Mouse (Mus musculus): ENCODE measurements around the gene Tmub1. TPM values are rescaled to one million over a fixed set of nuclear protein-coding genes. Genes with fewer than 3 reads are reported as not detected.

Tmub1 gene
- polyA plus RNA-seq, 1 experiment from 2014 or later = 18.9 TPM

DNA sequence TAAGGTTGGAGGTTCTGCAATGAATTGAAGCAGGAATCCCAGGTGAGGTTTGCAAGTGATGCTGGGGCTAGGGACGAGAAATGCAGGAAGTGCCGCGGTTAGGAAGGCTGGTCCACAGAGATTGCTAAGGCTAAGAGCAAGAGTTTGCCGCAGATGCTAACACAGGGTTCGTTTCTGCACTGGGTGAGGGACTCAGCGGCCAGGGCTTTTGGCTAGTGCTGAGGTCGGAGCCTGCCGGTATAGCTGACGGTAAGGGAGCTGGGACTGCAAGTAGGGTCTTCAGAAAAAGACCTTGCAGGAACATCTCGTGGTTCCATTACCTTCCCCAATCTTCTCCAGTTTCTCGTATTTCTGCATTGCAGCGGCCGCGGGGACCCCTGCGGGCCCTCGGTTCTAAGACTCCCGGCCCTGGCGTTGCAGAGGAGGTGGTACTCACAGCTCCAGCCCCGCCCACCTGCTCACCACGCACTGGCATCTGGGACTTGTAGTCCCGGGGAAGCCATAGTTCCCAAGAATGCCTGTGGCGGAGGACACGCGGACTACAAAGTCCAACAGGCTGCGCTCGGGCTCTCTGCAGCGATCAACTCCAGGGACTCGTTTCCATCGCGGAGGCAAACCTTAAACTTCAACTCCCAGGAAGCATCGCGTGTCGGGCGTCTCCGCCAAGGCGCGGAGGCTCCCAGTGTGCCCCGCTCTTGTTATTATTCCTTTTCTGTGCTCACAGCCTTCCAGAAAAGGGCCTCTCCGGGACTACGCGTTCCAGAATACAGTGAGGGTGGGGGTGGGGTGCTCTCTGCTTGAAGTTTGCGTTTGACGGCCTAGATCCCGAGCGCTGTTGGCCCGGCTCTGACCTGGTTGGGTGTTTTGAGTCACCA lies 24.3 kb downstream of the Tmub1 start, which contains the start of the genes Cdk5 and Slc4a2:
Gene Cdk5, minus strand, starts transcription at position 402 of the 875 bp plus-strand sequence.
Gene Slc4a2, plus strand, starts transcription at position 709 of the 875 bp plus-strand sequence.
- Histone ChIP-seq H3K4me3 (peak within 1 kb of the TSS; percentile 76), H3K27ac (ENCODE audit: poor library complexity, severe bottlenecking) (peak within 1 kb of the TSS; percentile 97), H3K9me3 (replicated peaks) (no peaks in the 10 kb centered on the region), H3K9ac (peak within 1 kb of the TSS; percentile 85), H3K27me3 (replicated peaks) (no peaks in the 10 kb centered on the region), H3K4me1 (replicated peaks) (peaks cover 42% of the 10 kb centered on the region), H3K4me2 (peak within 1 kb of the TSS; percentile 80), H3K36me3 (peaks cover 21% of the 10 kb centered on the region)
- peak; percentile 93 for ATAC-seq (ENCODE audit: insufficient number of reproducible peaks, low FRiP score)
- WGBS = under 1% methylated on average over 46 of the region's 46 CpGs

DNA sequence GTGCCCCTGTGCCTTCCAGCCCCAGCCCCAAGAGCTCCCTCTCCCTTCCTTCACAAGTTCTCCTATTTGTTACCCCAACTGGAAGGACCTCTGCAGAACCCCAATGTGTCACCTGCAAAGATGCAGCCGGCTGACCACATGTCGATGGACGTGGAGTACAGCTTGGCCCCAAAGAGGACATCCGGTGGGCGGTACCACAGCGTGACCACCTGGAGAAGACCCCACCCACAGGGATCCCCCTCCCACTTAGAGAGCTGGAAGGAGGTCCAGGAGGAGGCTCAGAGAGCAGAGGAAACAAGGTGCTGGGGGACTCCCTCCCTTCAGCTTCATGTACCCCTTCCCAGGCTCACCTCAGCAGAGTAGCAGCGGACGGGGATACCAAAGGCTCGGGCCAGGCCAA lies 27.3 kb downstream of the Tmub1 start:
- no peak overlapping the region for H3K27ac ChIP-seq (ENCODE audit: poor library complexity, severe bottlenecking)
- 89% methylated on average over 9 of the region's 9 CpGs for WGBS

DNA sequence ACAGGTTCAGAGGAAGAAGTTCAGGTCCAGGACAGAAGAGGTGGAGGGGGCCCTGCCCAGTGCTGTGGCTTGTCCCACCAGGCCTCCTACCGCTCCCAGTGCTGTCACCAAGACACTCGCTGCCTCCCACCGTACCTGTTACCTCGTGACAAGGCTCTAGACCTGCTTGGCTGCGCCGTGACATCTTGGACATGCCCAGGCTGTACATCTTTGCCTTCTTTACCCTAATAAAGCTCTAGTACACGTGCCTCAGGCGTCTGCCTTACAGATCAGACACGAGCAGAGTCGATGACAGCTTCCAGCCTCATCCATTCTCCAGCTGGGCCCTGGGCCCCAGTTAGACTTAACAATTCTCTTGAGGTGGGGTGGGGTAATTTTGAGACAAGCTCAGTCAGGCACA lies 30.1 kb downstream of the Tmub1 start:
- H3K4me3 ChIP-seq = no peak overlapping the region
- peaks cover 25% of the 10 kb centered on the region for H3K27me3 ChIP-seq (replicated peaks)
- ATAC-seq (ENCODE audit: insufficient number of reproducible peaks, low FRiP score) = no peak
- WGBS = 78% methylated on average over 10 of the region's 10 CpGs
- H3K9ac ChIP-seq = no peak overlapping the region
- no peak overlapping the region for H3K4me2 ChIP-seq
- H3K4me1 ChIP-seq (replicated peaks) = peaks cover 15% of the 10 kb centered on the region
- H3K9me3 ChIP-seq (replicated peaks) = no peaks in the 10 kb centered on the region
- peaks cover 21% of the 10 kb centered on the region for H3K36me3 ChIP-seq
- no peak overlapping the region for H3K27ac ChIP-seq (ENCODE audit: poor library complexity, severe bottlenecking)

More for the DNA sequence above, 27.3 kb downstream of the Tmub1 start:
- Histone ChIP-seq H3K4me2 (no peak overlapping the region), H3K27me3 (replicated peaks) (peaks cover 8% of the 10 kb centered on the region; the same call in 1 of the 2 replicates), H3K9me3 (replicated peaks) (no peaks in the 10 kb centered on the region), H3K36me3 (peaks cover 21% of the 10 kb centered on the region), H3K4me3 (no peak overlapping the region), H3K9ac (no peak overlapping the region), H3K4me1 (replicated peaks) (peaks cover 27% of the 10 kb centered on the region)
- no peak for ATAC-seq (ENCODE audit: insufficient number of reproducible peaks, low FRiP score)

DNA sequence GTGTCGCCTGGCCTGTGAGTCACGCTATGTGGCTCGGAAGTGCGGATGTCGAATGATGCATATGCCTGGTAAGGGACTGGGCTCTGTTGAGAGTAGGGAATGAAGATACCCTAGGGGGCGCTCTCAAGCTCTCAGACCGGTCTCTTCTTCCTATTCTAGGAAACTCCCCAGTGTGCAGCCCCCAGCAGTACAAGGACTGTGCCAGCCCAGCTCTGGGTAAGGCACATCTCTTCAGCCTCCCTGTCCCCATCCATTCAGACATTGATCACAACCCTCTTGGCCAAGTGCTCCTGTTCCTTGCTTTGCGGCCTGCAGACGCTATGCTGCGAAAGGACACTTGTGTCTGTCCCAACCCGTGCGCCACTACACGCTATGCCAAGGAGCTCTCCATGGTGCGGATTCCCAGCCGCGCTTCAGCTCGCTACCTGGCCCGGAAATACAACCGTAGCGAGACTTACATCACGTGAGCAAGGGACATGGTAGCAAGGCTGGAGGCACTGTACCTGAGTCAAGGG lies 31.4 kb downstream of the Tmub1 start:
- Histone ChIP-seq H3K27me3 (replicated peaks) (peaks cover 25% of the 10 kb centered on the region), H3K4me1 (replicated peaks) (peaks cover 13% of the 10 kb centered on the region), H3K9ac (0 out of 2 replicates have a peak overlapping the region, but pooled peaks have one; percentile 24), H3K9me3 (replicated peaks) (no peaks in the 10 kb centered on the region), H3K36me3 (peaks cover 21% of the 10 kb centered on the region), H3K4me2 (peak overlapping the region; percentile 45; the same call in 1 of the 2 replicates), H3K27ac (ENCODE audit: poor library complexity, severe bottlenecking) (no peak overlapping the region), H3K4me3 (no peak overlapping the region)
- 2% methylated on average over 21 of the region's 21 CpGs for WGBS
- ATAC-seq (ENCODE audit: insufficient number of reproducible peaks, low FRiP score) = peak; percentile 55

DNA sequence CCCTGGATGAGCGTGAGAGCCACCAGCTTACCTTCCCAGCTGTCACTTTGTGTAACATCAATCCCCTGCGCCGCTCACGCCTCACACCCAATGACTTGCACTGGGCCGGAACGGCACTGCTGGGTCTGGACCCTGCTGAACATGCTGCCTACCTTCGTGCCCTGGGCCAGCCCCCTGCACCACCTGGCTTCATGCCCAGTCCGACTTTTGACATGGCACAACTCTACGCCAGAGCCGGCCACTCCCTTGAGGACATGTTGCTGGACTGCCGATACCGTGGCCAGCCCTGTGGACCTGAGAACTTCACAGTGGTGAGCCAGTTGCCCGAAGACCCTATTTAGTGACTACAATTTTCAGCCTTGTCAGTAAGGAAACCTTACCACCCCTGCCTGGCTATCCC lies 33.7 kb downstream of the Tmub1 start:
- no peak overlapping the region for H3K9ac ChIP-seq
- peaks cover 13% of the 10 kb centered on the region for H3K4me1 ChIP-seq (replicated peaks)
- 79% methylated on average over 13 of the region's 13 CpGs for WGBS
- H3K4me3 ChIP-seq = no peak overlapping the region
- ATAC-seq (ENCODE audit: insufficient number of reproducible peaks, low FRiP score) = no peak
- H3K4me2 ChIP-seq = no peak overlapping the region
- H3K9me3 ChIP-seq (replicated peaks) = no peaks in the 10 kb centered on the region
- H3K27me3 ChIP-seq (replicated peaks) = peaks cover 25% of the 10 kb centered on the region
- no peak overlapping the region for H3K27ac ChIP-seq (ENCODE audit: poor library complexity, severe bottlenecking)
- peaks cover 6% of the 10 kb centered on the region for H3K36me3 ChIP-seq

DNA sequence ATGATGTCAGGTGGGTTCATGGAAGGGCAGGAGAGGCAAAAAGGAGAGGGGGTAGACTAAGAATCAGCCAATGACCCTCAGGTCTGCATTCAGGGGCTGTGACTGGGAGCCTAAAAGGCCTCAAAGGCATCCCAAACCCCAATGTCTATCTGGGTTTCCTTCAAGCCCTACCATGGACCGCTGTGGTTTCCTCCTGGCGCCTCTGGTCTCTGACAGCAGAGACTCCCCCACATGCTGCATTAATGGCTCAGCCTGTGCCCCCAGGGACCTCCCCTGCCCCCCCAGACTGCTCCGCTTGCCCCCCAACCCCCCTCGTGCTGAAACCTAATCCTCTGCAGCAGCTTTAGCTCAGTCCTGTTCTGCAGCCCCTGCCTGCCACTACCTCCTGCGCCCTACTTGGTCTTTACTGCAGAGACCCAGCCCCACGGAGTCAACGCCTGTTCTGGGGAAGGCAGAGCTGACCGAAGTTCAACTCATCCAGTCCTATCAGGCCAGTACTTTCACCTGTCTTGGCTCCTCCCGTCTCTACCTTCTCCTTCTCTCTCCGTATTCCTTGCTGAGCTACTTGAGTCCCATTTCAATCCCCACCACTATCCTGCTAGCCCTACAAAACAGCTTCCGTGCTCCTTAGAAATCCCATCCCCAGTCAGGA lies 34.5 kb downstream of the Tmub1 start, which contains the start of gene Asic3:
Gene Asic3, plus strand, starts transcription at position 351 of the 652 bp plus-strand sequence.
- peaks cover 25% of the 10 kb centered on the region for H3K27me3 ChIP-seq (replicated peaks)
- H3K4me1 ChIP-seq (replicated peaks) = peaks cover 13% of the 10 kb centered on the region
- H3K36me3 ChIP-seq = peaks cover 12% of the 10 kb centered on the region
- H3K9ac ChIP-seq = no peak within 1 kb of the TSS
- H3K9me3 ChIP-seq (replicated peaks) = no peaks in the 10 kb centered on the region
- 39% methylated on average over 11 of the region's 11 CpGs for WGBS
- ATAC-seq (ENCODE audit: insufficient number of reproducible peaks, low FRiP score) = no peak
- no peak within 1 kb of the TSS for H3K4me3 ChIP-seq
- no peak within 1 kb of the TSS for H3K27ac ChIP-seq (ENCODE audit: poor library complexity, severe bottlenecking)
- H3K4me2 ChIP-seq = no peak within 1 kb of the TSS

DNA sequence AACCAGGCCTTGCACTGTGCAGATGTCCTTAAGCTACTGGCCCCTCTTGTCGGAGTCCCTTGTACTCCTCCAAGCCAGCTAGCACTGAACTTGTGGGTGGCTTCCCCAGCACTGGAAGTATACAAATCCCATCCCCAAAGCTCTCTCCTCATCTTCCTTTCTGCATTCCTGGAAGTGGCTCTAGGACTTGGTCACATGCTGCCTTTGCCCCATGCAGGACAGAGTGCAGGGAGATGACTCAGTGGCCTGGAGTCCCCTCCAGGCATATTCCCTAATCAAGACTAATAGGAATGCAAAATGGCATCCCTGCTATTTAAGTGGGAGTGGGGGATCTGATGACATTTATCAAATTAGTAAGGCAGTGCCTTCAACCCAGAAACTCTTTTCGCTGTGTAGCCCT lies 35.6 kb downstream of the Tmub1 start:
- Histone ChIP-seq H3K36me3 (peaks cover 23% of the 10 kb centered on the region), H3K9ac (no peak overlapping the region), H3K4me1 (replicated peaks) (peaks cover 13% of the 10 kb centered on the region), H3K27me3 (replicated peaks) (peaks cover 23% of the 10 kb centered on the region), H3K4me2 (no peak overlapping the region), H3K9me3 (replicated peaks) (no peaks in the 10 kb centered on the region), H3K4me3 (no peak overlapping the region), H3K27ac (ENCODE audit: poor library complexity, severe bottlenecking) (no peak overlapping the region)
- WGBS = 64% methylated on average over 2 of the region's 2 CpGs
- no peak for ATAC-seq (ENCODE audit: insufficient number of reproducible peaks, low FRiP score)

DNA sequence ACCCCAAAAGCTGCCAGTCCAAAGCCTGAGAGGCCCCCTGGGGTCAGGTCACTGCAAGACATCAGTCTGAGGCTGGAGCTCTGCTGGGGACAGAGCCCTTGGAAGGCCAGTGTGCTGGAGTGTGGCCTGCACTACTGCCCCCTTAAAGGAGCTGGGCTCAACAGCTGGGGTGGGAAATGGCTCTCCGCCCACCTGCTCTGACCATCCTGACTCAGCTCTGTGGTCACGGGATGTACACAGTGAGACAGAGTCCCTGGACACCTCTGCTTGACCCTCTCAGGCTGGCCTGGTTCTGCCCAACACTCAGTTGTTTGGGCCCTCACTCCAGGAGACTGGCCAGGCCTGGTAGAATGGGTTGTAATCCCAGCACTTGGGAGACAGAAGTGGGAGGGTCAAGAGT lies 38.2 kb downstream of the Tmub1 start:
- Histone ChIP-seq H3K4me2 (no peak overlapping the region), H3K9me3 (replicated peaks) (no peaks in the 10 kb centered on the region), H3K36me3 (peaks cover 48% of the 10 kb centered on the region), H3K9ac (no peak overlapping the region), H3K27me3 (replicated peaks) (peaks cover 11% of the 10 kb centered on the region), H3K4me1 (replicated peaks) (0 out of 2 replicates have a peak, but pooled peaks cover 7% of the 10 kb centered on the region), H3K4me3 (no peak overlapping the region), H3K27ac (ENCODE audit: poor library complexity, severe bottlenecking) (no peak overlapping the region)
- no peak for ATAC-seq (ENCODE audit: insufficient number of reproducible peaks, low FRiP score)
- WGBS = 81% methylated on average over 2 of the region's 2 CpGs

DNA sequence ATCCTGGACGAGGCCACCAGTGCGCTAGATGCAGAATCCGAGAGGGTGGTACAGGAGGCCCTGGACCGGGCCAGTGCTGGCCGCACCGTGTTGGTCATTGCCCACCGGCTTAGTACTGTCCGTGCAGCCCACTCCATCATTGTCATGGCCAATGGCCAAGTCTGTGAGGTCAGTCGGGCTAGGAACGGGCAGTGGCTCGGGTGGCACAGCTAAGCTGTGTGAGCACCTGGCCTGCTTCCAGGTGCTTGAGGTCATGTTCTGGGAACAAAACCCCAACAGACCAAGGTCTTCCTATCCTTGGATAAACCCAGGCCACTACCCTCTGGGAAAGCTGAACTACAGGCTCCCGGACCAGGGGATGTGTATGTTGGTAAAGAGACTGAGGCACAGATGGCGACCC lies 39.0 kb downstream of the Tmub1 start:
- Histone ChIP-seq H3K27ac (ENCODE audit: poor library complexity, severe bottlenecking) (no peak overlapping the region), H3K9ac (no peak overlapping the region), H3K9me3 (replicated peaks) (no peaks in the 10 kb centered on the region), H3K4me3 (no peak overlapping the region), H3K4me1 (replicated peaks) (0 out of 2 replicates have a peak, but pooled peaks cover 7% of the 10 kb centered on the region), H3K4me2 (no peak overlapping the region), H3K27me3 (replicated peaks) (peaks cover 3% of the 10 kb centered on the region), H3K36me3 (peaks cover 55% of the 10 kb centered on the region)
- 87% methylated on average over 13 of the region's 13 CpGs for WGBS
- ATAC-seq (ENCODE audit: insufficient number of reproducible peaks, low FRiP score) = no peak

DNA sequence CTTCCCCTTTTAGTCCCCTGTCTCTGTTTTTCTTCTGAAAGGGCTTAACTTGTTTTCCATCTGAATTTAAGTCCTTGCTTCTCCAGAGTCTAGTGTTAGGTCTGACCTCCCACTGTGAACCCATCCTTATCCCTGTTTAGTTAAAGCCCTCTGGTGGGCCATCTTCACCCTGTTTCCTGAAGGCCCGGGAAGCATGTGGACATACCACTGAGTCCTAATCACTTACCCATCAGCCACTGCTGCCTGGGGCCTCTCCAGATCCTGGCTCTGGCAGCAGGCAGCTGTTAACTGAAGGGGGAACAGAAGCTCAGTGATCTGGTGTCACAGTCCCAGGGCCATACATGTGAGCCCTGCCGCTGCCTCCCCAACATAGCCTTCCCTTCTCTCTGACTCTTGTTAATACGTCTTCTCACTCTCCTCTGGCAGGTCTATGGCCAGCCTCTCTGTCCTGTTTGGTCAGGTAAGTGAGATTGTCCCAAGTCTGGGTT lies 42.2 kb downstream of the Tmub1 start:
- Histone ChIP-seq H3K36me3 (peaks cover 87% of the 10 kb centered on the region), H3K4me1 (replicated peaks) (0 out of 2 replicates have a peak, but pooled peaks cover 7% of the 10 kb centered on the region), H3K27ac (ENCODE audit: poor library complexity, severe bottlenecking) (no peak overlapping the region), H3K9me3 (replicated peaks) (no peaks in the 10 kb centered on the region), H3K9ac (no peak overlapping the region), H3K4me2 (no peak overlapping the region), H3K27me3 (replicated peaks) (no peaks in the 10 kb centered on the region), H3K4me3 (no peak overlapping the region)
- WGBS = 62% methylated on average over 3 of the region's 3 CpGs
- no peak for ATAC-seq (ENCODE audit: insufficient number of reproducible peaks, low FRiP score)
